Mouse (Mus musculus): ENCODE data around the gene Ttbk2.
A peak's percentile ranks its signal among the peaks of the same experiment; 100 is the strongest.

Gene Ttbk2

GRCm38 (mm10) chr2:120850424-120851082 lies at the start of gene Ttbk2:
Gene Ttbk2, minus strand, starts transcription at chr2:120850604.
- peak; percentile 96 to 97 for DNase-seq (ENCODE audit: low spot score in 2 of 2)

- DNase-seq (ENCODE audit: low spot score in 2 of 2), result no peak
Observed at GRCm38 (mm10) chr2:120896361-120896760, 46.0 kb upstream of the Ttbk2 start.

GRCm38 (mm10) chr2:120887601-120888000 lies 37.2 kb upstream of the Ttbk2 start:
- no peak for DNase-seq (ENCODE audit: low spot score in 2 of 2)

GRCm38 (mm10) chr2:120873192-120873591 lies 22.8 kb upstream of the Ttbk2 start:
- no peak for DNase-seq (ENCODE audit: low spot score in 2 of 2)

GRCm38 (mm10) chr2:120871447-120872336 lies 21.3 kb upstream of the Ttbk2 start:
- DNase-seq (ENCODE audit: low spot score in 2 of 2), result no peak

- DNase-seq (ENCODE audit: low spot score in 2 of 2), result no peak
Observed at GRCm38 (mm10) chr2:120867336-120867735, 16.9 kb upstream of the Ttbk2 start.

GRCm38 (mm10) chr2:120866561-120866960 lies 16.2 kb upstream of the Ttbk2 start:
- DNase-seq (ENCODE audit: low spot score in 2 of 2), result peak in 1 of 2 experiments; percentile 21

GRCm38 (mm10) chr2:120863389-120863788 lies 13.0 kb upstream of the Ttbk2 start:
- DNase-seq (ENCODE audit: low spot score in 2 of 2), result no peak

GRCm38 (mm10) chr2:120860699-120861098 lies 10.3 kb upstream of the Ttbk2 start:
- no peak for DNase-seq (ENCODE audit: low spot score in 2 of 2)

- DNase-seq (ENCODE audit: low spot score in 2 of 2), result no peak
Observed at GRCm38 (mm10) chr2:120858131-120858530, 7.7 kb upstream of the Ttbk2 start.

GRCm38 (mm10) chr2:120853151-120853550 lies 2.7 kb upstream of the Ttbk2 start:
- no peak for DNase-seq (ENCODE audit: low spot score in 2 of 2)

GRCm38 (mm10) chr2:120852626-120853025 lies 2.2 kb upstream of the Ttbk2 start:
- no peak for DNase-seq (ENCODE audit: low spot score in 2 of 2)

- DNase-seq (ENCODE audit: low spot score in 2 of 2), result peak in 1 of 2 experiments; percentile 41
Observed at GRCm38 (mm10) chr2:120849449-120850423, 668 bp downstream of the Ttbk2 start, which contains the start of gene Cdan1. Gene Cdan1, minus strand, starts transcription at chr2:120850128.

- DNase-seq (ENCODE audit: low spot score in 2 of 2), result no peak
Observed at GRCm38 (mm10) chr2:120845280-120845679, 5.1 kb downstream of the Ttbk2 start.

- no peak for DNase-seq (ENCODE audit: low spot score in 2 of 2)
Observed at GRCm38 (mm10) chr2:120843990-120844389, 6.4 kb downstream of the Ttbk2 start.

- no peak for DNase-seq (ENCODE audit: low spot score in 2 of 2)
Observed at GRCm38 (mm10) chr2:120841211-120841610, 9.2 kb downstream of the Ttbk2 start.

GRCm38 (mm10) chr2:120835167-120835566 lies 15.2 kb downstream of the Ttbk2 start:
- DNase-seq (ENCODE audit: low spot score in 2 of 2), result no peak

- no peak for DNase-seq (ENCODE audit: low spot score in 2 of 2)
Observed at GRCm38 (mm10) chr2:120826936-120827638, 23.3 kb downstream of the Ttbk2 start.

- no peak for DNase-seq (ENCODE audit: low spot score in 2 of 2)
Observed at GRCm38 (mm10) chr2:120770265-120770935, 80.0 kb downstream of the Ttbk2 start.

GRCm38 (mm10) chr2:120761922-120762321 lies 88.5 kb downstream of the Ttbk2 start:
- no peak for DNase-seq (ENCODE audit: low spot score in 2 of 2)

Measured in frontal cortex, postnatal 14 days (tissue).